Mouse (Mus musculus): ENCODE measurements around the gene B4galt2. TPM values are rescaled to one million over a fixed set of nuclear protein-coding genes. Genes with fewer than 3 reads are reported as not detected.
A peak's percentile ranks its signal among the peaks of the same experiment; 100 is the strongest.

The B4galt2 gene
- total and polyA plus RNA-seq, 3 experiments: 4.0 to 9.3 (median 4.3) TPM

DNA sequence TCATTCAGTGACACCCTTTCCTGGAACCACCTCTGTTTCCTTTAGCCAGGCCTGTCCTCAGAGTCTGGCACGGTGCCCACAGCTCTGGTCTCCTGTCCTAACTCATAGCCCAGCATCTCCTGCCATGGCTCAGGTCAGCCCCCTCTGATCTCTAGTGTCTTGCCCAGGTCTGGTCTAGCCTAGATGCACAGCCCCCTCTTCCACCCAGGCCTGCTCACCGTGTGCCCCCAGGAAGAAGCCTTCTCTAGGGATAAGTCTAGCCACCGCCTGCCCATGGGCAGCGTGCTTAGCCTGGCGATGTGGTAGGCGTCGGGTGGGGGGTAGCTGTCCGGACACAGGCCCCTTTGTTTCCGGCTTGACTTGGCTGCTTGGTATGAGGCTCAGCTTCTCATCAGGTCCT, 28.1 kb downstream of the B4galt2 start:
- H3K9ac ChIP-seq (ENCODE audit: low read depth, low read length): no peak overlapping the region
- no peak for TF ChIP-seq CTCF (IDR thresholded peaks at IDR 0.05)
- TF ChIP-seq EP300 (IDR thresholded peaks at IDR 0.05; ENCODE audit: insufficient read depth, low read depth, low read length): no peak
- H3K79me2 ChIP-seq (replicated peaks; ENCODE audit: control insufficient read depth, insufficient read depth, low read length): no peaks in the 10 kb centered on the region
- H3K36me3 ChIP-seq (ENCODE audit: control insufficient read depth, insufficient read depth, low read length): no peaks in the 10 kb centered on the region
- no peak for DNase-seq
- no peak overlapping the region for H3K27ac ChIP-seq
- 73% methylated on average over 9 of the region's 9 CpGs for WGBS
- no peak overlapping the region for H3K4me3 ChIP-seq
- intact Hi-C loops (cut with DNase I): no loop called here
- H3K27me3 ChIP-seq (ENCODE audit: control insufficient read depth, insufficient read depth, low read length): no peaks in the 10 kb centered on the region
- H3K4me1 ChIP-seq (ENCODE audit: control insufficient read depth, insufficient read depth, low read length): peaks cover 1% of the 10 kb centered on the region; the same call in 1 of the 2 replicates

DNA sequence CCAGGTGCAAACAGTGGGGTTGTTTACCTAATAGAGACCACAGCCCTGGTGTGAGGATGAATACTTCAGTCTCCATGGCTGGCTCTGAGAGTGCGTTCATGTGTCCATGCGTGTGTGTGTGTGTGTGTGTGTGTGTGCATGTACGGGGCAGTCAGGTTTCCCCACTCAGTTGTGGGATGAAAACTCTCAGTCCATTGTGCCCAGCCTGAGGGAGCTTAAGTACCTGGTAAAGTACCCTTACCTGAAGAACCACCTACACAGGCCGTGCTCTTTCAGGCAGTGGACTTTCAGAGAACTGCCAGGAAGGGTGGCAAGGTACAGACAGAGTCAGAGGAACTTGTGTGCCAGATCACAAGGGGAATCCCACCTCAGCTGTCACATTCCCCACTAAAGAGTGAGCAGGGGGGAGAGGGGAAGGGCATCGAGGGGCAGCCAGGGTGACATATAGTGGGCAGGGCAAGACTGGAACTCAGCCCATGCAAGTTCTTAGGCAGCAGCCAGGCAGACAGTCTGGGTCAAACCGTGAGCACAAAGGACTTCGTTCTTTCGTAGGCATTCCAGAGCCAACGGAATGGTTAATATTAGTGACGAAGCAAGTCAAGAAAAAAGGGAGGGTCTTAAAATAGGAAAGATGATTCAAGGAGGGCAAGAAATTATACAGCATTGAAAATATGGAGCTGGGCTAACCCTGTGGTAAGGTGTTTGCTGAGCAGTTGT, 31.0 kb downstream of the B4galt2 start:
- intact Hi-C loops (cut with DNase I): no loop called here
- Histone ChIP-seq H3K9ac (ENCODE audit: low read depth, low read length) (no peak overlapping the region), H3K79me2 (replicated peaks; ENCODE audit: control insufficient read depth, insufficient read depth, low read length) (no peaks in the 10 kb centered on the region), H3K36me3 (ENCODE audit: control insufficient read depth, insufficient read depth, low read length) (no peaks in the 10 kb centered on the region), H3K4me1 (ENCODE audit: control insufficient read depth, insufficient read depth, low read length) (peaks cover 1% of the 10 kb centered on the region; the same call in 1 of the 2 replicates), H3K27me3 (ENCODE audit: control insufficient read depth, insufficient read depth, low read length) (no peaks in the 10 kb centered on the region), H3K4me3 (no peak overlapping the region), H3K27ac (no peak overlapping the region)
- WGBS: 87% methylated on average over 10 of the region's 10 CpGs
- TF ChIP-seq CTCF (IDR thresholded peaks at IDR 0.05): no peak
- TF ChIP-seq EP300 (IDR thresholded peaks at IDR 0.05; ENCODE audit: insufficient read depth, low read depth, low read length): no peak
- TF ChIP-seq POLR2A (IDR thresholded peaks at IDR 0.05; ENCODE audit: insufficient read depth, low read depth, low read length): no peak
- DNase-seq: no peak

DNA sequence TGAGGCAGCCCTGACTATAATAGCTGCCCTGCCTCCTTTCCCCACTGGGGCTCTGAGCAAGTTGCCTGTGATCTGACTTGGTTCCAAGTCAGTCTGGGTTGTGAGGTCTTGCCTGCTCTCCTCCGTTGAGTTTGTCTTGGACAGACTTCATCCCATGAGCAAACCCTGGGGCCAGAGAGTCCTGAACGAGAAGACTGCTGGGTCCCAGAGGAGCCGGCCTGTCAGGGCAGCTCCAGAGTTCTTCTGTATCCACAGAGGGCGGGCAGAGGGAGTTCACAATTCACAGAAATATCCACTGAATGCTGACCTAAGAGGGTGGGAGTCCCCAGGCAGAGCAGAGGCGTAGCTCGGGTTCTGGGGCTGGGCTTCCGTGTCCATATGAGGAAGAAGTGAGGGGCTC, 32.4 kb downstream of the B4galt2 start:
- Histone ChIP-seq H3K36me3 (ENCODE audit: control insufficient read depth, insufficient read depth, low read length) (no peaks in the 10 kb centered on the region), H3K4me3 (no peak overlapping the region), H3K4me1 (ENCODE audit: control insufficient read depth, insufficient read depth, low read length) (peaks cover 1% of the 10 kb centered on the region; the same call in 1 of the 2 replicates), H3K27ac (no peak overlapping the region), H3K27me3 (ENCODE audit: control insufficient read depth, insufficient read depth, low read length) (no peaks in the 10 kb centered on the region), H3K9ac (ENCODE audit: low read depth, low read length) (no peak overlapping the region), H3K79me2 (replicated peaks; ENCODE audit: control insufficient read depth, insufficient read depth, low read length) (no peaks in the 10 kb centered on the region)
- intact Hi-C loops (cut with DNase I): no loop called here
- DNase-seq: peak; percentile 44 to 73
- no peak for TF ChIP-seq EP300 (IDR thresholded peaks at IDR 0.05; ENCODE audit: insufficient read depth, low read depth, low read length)
- TF ChIP-seq CTCF (IDR thresholded peaks at IDR 0.05): peak; percentile 44
- WGBS: 67% methylated on average over 7 of the region's 7 CpGs

DNA sequence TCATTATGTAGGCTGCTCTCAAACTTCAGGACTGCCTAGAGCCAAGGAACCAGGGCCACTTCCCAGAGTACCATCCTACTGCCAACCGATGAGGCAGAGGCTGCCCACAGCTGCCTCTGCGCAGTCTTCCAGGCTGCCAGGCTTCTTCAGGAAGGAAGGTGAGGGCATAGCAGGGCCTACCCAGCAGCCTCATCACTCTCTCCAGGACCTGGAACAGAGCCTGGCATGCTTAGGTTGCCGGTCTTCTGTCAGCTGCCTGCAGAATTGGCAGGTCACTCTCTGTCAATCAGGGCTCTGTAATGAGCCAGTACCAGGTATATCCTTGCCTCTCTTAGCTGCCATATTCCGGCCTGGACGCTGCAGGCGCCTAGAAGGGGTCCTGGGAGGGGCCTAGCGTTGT, 33.1 kb downstream of the B4galt2 start:
- no peak overlapping the region for H3K9ac ChIP-seq (ENCODE audit: low read depth, low read length)
- H3K79me2 ChIP-seq (replicated peaks; ENCODE audit: control insufficient read depth, insufficient read depth, low read length): no peaks in the 10 kb centered on the region
- H3K4me1 ChIP-seq (ENCODE audit: control insufficient read depth, insufficient read depth, low read length): peaks cover 1% of the 10 kb centered on the region; the same call in 1 of the 2 replicates
- no peaks in the 10 kb centered on the region for H3K36me3 ChIP-seq (ENCODE audit: control insufficient read depth, insufficient read depth, low read length)
- DNase-seq: no peak
- no peaks in the 10 kb centered on the region for H3K27me3 ChIP-seq (ENCODE audit: control insufficient read depth, insufficient read depth, low read length)
- no peak overlapping the region for H3K27ac ChIP-seq
- 72% methylated on average over 7 of the region's 7 CpGs for WGBS
- H3K4me3 ChIP-seq: no peak overlapping the region
- TF ChIP-seq EP300 (IDR thresholded peaks at IDR 0.05; ENCODE audit: insufficient read depth, low read depth, low read length) (no peak), POLR2A (IDR thresholded peaks at IDR 0.05; ENCODE audit: insufficient read depth, low read depth, low read length) (no peak), CTCF (IDR thresholded peaks at IDR 0.05) (no peak)
- intact Hi-C loops (cut with DNase I): no loop called here

DNA sequence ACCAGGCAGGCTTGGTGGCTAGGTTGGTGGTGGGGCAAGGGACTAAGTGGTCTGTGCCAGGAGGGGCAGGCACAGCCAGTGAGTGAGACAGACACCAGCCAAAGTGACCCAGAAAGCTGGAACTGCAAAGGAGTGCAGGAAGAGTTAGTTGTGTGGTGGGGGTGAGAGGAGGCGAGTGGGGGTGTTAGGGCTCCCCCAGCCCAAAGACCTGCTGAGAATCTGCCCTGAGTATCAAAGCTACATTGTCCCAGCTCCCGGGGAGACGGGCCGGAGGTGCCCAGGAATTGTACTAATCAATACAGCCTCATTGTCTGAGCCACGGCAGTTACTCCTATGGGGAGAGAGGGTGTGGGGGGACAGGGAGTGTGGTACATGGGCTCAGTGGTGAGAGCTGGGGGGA, 33.8 kb downstream of the B4galt2 start:
- intact Hi-C loops (cut with DNase I): no loop called here
- H3K36me3 ChIP-seq (ENCODE audit: control insufficient read depth, insufficient read depth, low read length): no peaks in the 10 kb centered on the region
- TF ChIP-seq CTCF (IDR thresholded peaks at IDR 0.05): no peak
- no peak for TF ChIP-seq POLR2A (IDR thresholded peaks at IDR 0.05; ENCODE audit: insufficient read depth, low read depth, low read length)
- no peak for TF ChIP-seq EP300 (IDR thresholded peaks at IDR 0.05; ENCODE audit: insufficient read depth, low read depth, low read length)
- H3K27me3 ChIP-seq (ENCODE audit: control insufficient read depth, insufficient read depth, low read length): no peaks in the 10 kb centered on the region
- no peak overlapping the region for H3K27ac ChIP-seq
- H3K79me2 ChIP-seq (replicated peaks; ENCODE audit: control insufficient read depth, insufficient read depth, low read length): no peaks in the 10 kb centered on the region
- H3K9ac ChIP-seq (ENCODE audit: low read depth, low read length): no peak overlapping the region
- no peak for DNase-seq
- H3K4me3 ChIP-seq: no peak overlapping the region
- 87% methylated on average over 5 of the region's 5 CpGs for WGBS
- peaks cover 1% of the 10 kb centered on the region; the same call in 1 of the 2 replicates for H3K4me1 ChIP-seq (ENCODE audit: control insufficient read depth, insufficient read depth, low read length)

GRCm38 (mm10) chr4:117849063-117849462, 34.2 kb downstream of the B4galt2 start:
- no peaks in the 10 kb centered on the region for H3K79me2 ChIP-seq (replicated peaks; ENCODE audit: control insufficient read depth, insufficient read depth, low read length)
- H3K4me1 ChIP-seq (ENCODE audit: control insufficient read depth, insufficient read depth, low read length): peaks cover 1% of the 10 kb centered on the region; the same call in 1 of the 2 replicates
- no peak overlapping the region for H3K4me3 ChIP-seq
- no peaks in the 10 kb centered on the region for H3K27me3 ChIP-seq (ENCODE audit: control insufficient read depth, insufficient read depth, low read length)
- no peak for DNase-seq
- TF ChIP-seq POLR2A (IDR thresholded peaks at IDR 0.05; ENCODE audit: insufficient read depth, low read depth, low read length) (no peak), EP300 (IDR thresholded peaks at IDR 0.05; ENCODE audit: insufficient read depth, low read depth, low read length) (no peak), CTCF (IDR thresholded peaks at IDR 0.05) (no peak)
- WGBS: 77% methylated on average over 17 of the region's 17 CpGs
- H3K9ac ChIP-seq (ENCODE audit: low read depth, low read length): no peak overlapping the region
- H3K27ac ChIP-seq: no peak overlapping the region
- no peaks in the 10 kb centered on the region for H3K36me3 ChIP-seq (ENCODE audit: control insufficient read depth, insufficient read depth, low read length)
- intact Hi-C loops (cut with DNase I): no loop called here
